Mouse (Mus musculus): ENCODE results near the gene Vmn2r42.
"Not testable (repeated sequence)": the region's sequence is repeated elsewhere in the genome, so short reads cannot be mapped to it uniquely, and the experiment has no call there.

Gene Vmn2r42

DNA sequence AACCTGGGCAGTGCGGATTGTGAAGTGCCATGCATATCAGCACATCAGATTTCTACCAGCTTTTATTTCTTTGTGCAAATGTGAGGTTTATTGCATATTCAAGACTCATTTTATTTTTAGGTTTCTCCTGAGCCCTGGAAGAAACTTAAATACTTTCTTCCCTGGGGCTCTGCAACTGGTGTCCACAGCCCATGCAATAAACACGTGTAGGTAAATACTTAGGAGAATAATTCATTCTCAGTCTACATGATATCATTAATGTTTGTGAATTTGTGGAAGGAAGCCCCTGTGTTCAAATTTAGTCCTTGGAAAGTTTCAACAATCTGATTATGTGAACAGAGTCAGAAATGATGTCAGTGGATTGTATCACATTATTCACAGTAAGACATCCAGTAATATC, at the start of gene Vmn2r42:
Gene Vmn2r42 (minus strand): TSS at position 101 of the 400 bp plus-strand sequence.
- DNase-seq (ENCODE audit: extremely low spot score, low spot score), result not testable (repeated sequence)

DNA sequence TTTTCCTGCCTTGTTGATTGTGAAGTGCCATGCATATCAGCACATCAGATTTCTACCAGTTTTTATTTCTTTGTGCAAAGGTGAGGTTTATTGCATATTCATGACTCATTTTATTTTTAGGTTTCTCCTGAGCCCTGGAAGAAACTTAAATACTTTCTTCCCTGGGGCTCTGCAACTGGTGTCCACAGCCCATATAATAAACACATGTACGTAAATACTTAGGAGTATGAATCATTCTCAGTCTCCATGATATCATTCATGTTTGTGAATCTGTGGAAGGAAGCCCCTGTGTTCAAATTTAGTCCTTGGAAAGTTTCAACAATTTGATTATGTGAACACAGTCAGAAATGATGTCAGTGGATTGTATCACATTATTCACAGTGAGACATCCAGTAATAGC, 38.6 kb downstream of the Vmn2r42 start, which contains the start of gene Vmn2r41:
Gene Vmn2r41 (minus strand): TSS at position 101 of the 400 bp plus-strand sequence.
- DNase-seq (ENCODE audit: extremely low spot score, low spot score), result not testable (repeated sequence)
